Mouse (Mus musculus) thymus, postnatal 0 days (tissue): ENCODE measurements around the gene Gm3752. TPM values are rescaled to one million over a fixed set of nuclear protein-coding genes. Genes with fewer than 3 reads are reported as not detected.
"Not testable (repeated sequence)": the region's sequence is repeated elsewhere in the genome, so short reads cannot be mapped to it uniquely, and the experiment has no call there.

Experiments
- DNase-seq: peaks from one replicate; pipeline ENCODE4 v3.0.0-alpha.2; 2015; ENCODE audit warnings: low spot score
- polyA plus RNA-seq: library from polyadenylated mRNA; unstranded; fragments of >200 nt; fragmentation: Nextera tagmentation; extraction: Ambion mirVana; gene quantifications from 2 replicates; pipeline ENCODE4 v1.2.1, GENCODE M21; 2015

Gene Gm3752
- 0.10 and 0.32 TPM in 2 replicates for polyA plus RNA-seq

- not testable (repeated sequence) for DNase-seq
These were observed at the start of gene Gm3752 for GRCm38 (mm10) chr14:7483662-7484061. TSS of gene Gm3752 (minus strand) at chr14:7483762.

GRCm38 (mm10) chr14:7488731-7489130 is 5.2 kb upstream of the Gm3752 start:
- DNase-seq, result not testable (repeated sequence)

DNA sequence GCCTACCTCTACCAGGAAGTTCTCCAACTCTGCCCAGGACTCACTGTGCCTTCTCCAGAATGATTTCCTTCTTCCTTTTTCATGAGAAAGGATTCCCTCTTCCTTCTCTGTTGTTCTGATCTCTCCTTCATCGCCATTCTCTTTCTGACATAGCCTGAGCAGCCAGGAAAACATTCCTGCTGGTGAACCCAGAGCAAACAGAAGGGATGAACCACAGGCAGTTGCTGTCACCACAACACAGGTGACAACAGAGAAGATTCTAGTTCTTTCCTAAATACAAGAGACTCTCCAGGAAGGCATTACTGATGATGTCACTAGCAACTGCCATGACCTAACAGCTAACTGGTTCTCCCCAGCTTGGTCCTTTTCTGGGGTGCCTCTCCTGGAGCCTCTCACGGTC is 32.7 kb downstream of the Gm3752 start, which contains the start of gene Gm3755:
TSS of gene Gm3755 (minus strand) at position 101 of the 400 bp plus-strand sequence.
- not testable (repeated sequence) for DNase-seq

DNA sequence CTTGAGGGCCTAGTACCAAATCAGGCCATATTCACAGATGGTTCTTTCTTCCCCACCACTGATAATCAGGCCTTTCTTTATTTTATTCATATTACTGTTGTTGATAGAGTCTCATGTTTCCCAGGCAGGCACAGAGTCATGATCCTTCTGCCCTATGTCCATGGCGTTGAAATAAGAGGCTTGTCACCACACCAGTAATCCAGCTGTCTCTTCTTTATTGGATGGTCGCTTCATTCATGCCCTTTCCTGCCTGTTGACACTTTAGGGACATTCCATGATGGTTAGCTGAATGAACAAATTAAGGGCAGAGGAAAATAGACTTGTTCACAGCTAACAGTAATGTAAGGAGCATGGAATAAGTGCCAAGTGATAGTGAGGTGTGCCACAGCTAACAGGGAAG is 61.1 kb downstream of the Gm3752 start:
- not testable (repeated sequence) for DNase-seq

Other genes starting within 250 kb of the Gm3752 start
- gene Gm3727, start 219.0 kb downstream of the Gm3752 start, polyA plus RNA-seq, result not detected in 2 replicates
- gene Gm3739, start 168.7 kb downstream of the Gm3752 start, polyA plus RNA-seq, result 0.52 and 0.60 TPM in 2 replicates
- 0.29 TPM in 1 of 2 replicates, not detected in the other for gene Gm5797, start 151.4 kb downstream of the Gm3752 start, polyA plus RNA-seq
- gene Gm8374, start 118.6 kb downstream of the Gm3752 start, polyA plus RNA-seq, result not detected in 2 replicates
- not detected in 2 replicates for gene Gm3755, start 32.8 kb downstream of the Gm3752 start, polyA plus RNA-seq
- not detected in 2 replicates for gene Gm3558, start 84.8 kb upstream of the Gm3752 start, polyA plus RNA-seq
- 0.23 TPM in 1 of 2 replicates, not detected in the other for gene Gm10338, start 111.8 kb upstream of the Gm3752 start, polyA plus RNA-seq
- gene Gm10128, start 160.2 kb upstream of the Gm3752 start, polyA plus RNA-seq, result not detected in 2 replicates